Mouse (Mus musculus) stomach, postnatal 0 days (tissue): ENCODE measurements around the gene Prox1. TPM values are rescaled to one million over a fixed set of nuclear protein-coding genes. Genes with fewer than 3 reads are reported as not detected.

Experiments
- ATAC-seq: fragments of 200-750 bp; cut with Nextera tagmentation; 2 replicates; pipeline ENCODE4 v1.8.0; 2017; ENCODE audit not compliant: low FRiP score, low TSS enrichment
- DNase-seq: peaks from one replicate; pipeline ENCODE4 v3.0.0-alpha.2; 2016; ENCODE audit warnings: low spot score
- H3K27ac ChIP-seq: fragments of 300-500 bp; sonication (generic); replicated peaks from 2 replicates; pipeline ENCODE4 v1.5.1; 2014; ENCODE audit warnings: mild to moderate bottlenecking, control low read depth
- H3K27me3 ChIP-seq: fragments of 300-500 bp; sonication (generic); 2 replicates; pipeline ENCODE4 v1.6.1; 2014; ENCODE audit warnings: low read length; ENCODE audit not compliant: control insufficient read depth, insufficient read depth
- H3K36me3 ChIP-seq: fragments of 300-500 bp; sonication (generic); 2 replicates; pipeline ENCODE4 v1.6.1; 2014; ENCODE audit warnings: low read length, mixed read lengths; ENCODE audit not compliant: control insufficient read depth, insufficient read depth
- H3K4me1 ChIP-seq: fragments of 300-500 bp; sonication (generic); replicated peaks from 2 replicates; pipeline ENCODE4 v1.6.1; 2014; ENCODE audit warnings: antibody characterized with exemption; ENCODE audit not compliant: control insufficient read depth, insufficient read depth
- H3K4me2 ChIP-seq: fragments of 300-500 bp; sonication (generic); replicated peaks from 2 replicates; pipeline ENCODE4 v1.6.1; 2014; ENCODE audit warnings: low read depth, mild to moderate bottlenecking, control low read depth, moderate library complexity
- H3K4me3 ChIP-seq: fragments of 300-500 bp; sonication (generic); 2 replicates; pipeline ENCODE4 v1.5.1; 2014; ENCODE audit warnings: low read depth, low read length, control low read depth
- H3K9ac ChIP-seq: fragments of 300-500 bp; sonication (generic); 2 replicates; pipeline ENCODE4 v1.6.1; 2014; ENCODE audit warnings: mild to moderate bottlenecking, low read length, control low read depth, mixed read lengths
- H3K9me3 ChIP-seq: fragments of 300-500 bp; sonication (generic); 2 replicates; pipeline ENCODE4 v1.6.1; 2016; ENCODE audit warnings: low read length; ENCODE audit not compliant: control insufficient read depth
- CTCF ChIP-seq: IDR thresholded peaks from 2 replicates; pipeline ENCODE4 v1.5.1; 2016; ENCODE audit warnings: antibody characterized with exemption, low read depth, mild to moderate bottlenecking, moderate library complexity
- EP300 ChIP-seq: optimal IDR thresholded peaks from 2 replicates; pipeline ENCODE3; 2016; ENCODE audit warnings: antibody characterized with exemption
- WGBS: fragments of 180-500 bp; shearing (Covaris S2); extraction: QIAGEN DNeasy Blood & Tissue Kit; methylation state at CpG from one replicate; pipeline ENCODE4 v1.1.7; 2014; 5-methylcytosine and 5-hydroxymethylcytosine counted together
- polyA plus RNA-seq: library from polyadenylated mRNA; unstranded; fragments of >200 nt; fragmentation: Nextera tagmentation; extraction: Ambion mirVana; gene quantifications from 2 replicates; pipeline ENCODE4 v1.2.1, GENCODE M21; 2015

The Prox1 gene
- polyA plus RNA-seq, 1 experiment from 2014 or later: 0.40 TPM

GRCm38 (mm10) chr1:190107587-190107986, 62.9 kb downstream of the Prox1 start:
- Histone ChIP-seq H3K9me3 (no peaks in the 10 kb centered on the region), H3K36me3 (no peaks in the 10 kb centered on the region), H3K27me3 (no peaks in the 10 kb centered on the region), H3K27ac (no peak overlapping the region), H3K4me1 (no peaks in the 10 kb centered on the region; the same call in 1 of the 2 replicates), H3K9ac (no peak overlapping the region), H3K4me2 (no peak overlapping the region), H3K4me3 (no peak overlapping the region)
- DNase-seq: no peak
- ATAC-seq: no peak
- TF ChIP-seq CTCF: no peak
- TF ChIP-seq EP300: no peak
- 95% methylated on average over 1 of the region's 1 CpGs for WGBS

- no peak overlapping the region for H3K27ac ChIP-seq
- DNase-seq: peak; percentile 21
- ATAC-seq: no peak
Observed at GRCm38 (mm10) chr1:190106674-190107420, 63.7 kb downstream of the Prox1 start.

GRCm38 (mm10) chr1:190106060-190106459, 64.5 kb downstream of the Prox1 start:
- H3K27ac ChIP-seq: no peak overlapping the region
- 57% methylated on average over 5 of the region's 5 CpGs for WGBS
- no peaks in the 10 kb centered on the region for H3K36me3 ChIP-seq

More at GRCm38 (mm10) chr1:190106674-190107420, 63.7 kb downstream of the Prox1 start:
- no peaks in the 10 kb centered on the region for H3K9me3 ChIP-seq
- no peaks in the 10 kb centered on the region for H3K27me3 ChIP-seq
- H3K4me3 ChIP-seq: no peak overlapping the region
- no peak for TF ChIP-seq CTCF
- TF ChIP-seq EP300: no peak
- no peaks in the 10 kb centered on the region; the same call in 1 of the 2 replicates for H3K4me1 ChIP-seq
- no peaks in the 10 kb centered on the region for H3K36me3 ChIP-seq
- no peak overlapping the region for H3K4me2 ChIP-seq
- H3K9ac ChIP-seq: no peak overlapping the region
- 47% methylated on average over 16 of the region's 16 CpGs for WGBS

GRCm38 (mm10) chr1:190093326-190093725, 77.2 kb downstream of the Prox1 start:
- DNase-seq: no peak
- Histone ChIP-seq H3K9ac (no peak overlapping the region), H3K4me3 (no peak overlapping the region), H3K9me3 (no peaks in the 10 kb centered on the region), H3K4me1 (no peaks in the 10 kb centered on the region), H3K27ac (no peak overlapping the region), H3K4me2 (no peak overlapping the region), H3K36me3 (no peaks in the 10 kb centered on the region), H3K27me3 (no peaks in the 10 kb centered on the region)
- WGBS: 85% methylated on average over 9 of the region's 9 CpGs
- TF ChIP-seq EP300 (no peak), CTCF (no peak)
- no peak for ATAC-seq

More at GRCm38 (mm10) chr1:190106060-190106459, 64.5 kb downstream of the Prox1 start:
- H3K4me1 ChIP-seq: no peaks in the 10 kb centered on the region
- DNase-seq (no peak), ATAC-seq (no peak)
- H3K9ac ChIP-seq: no peak overlapping the region
- H3K4me3 ChIP-seq: no peak overlapping the region
- no peaks in the 10 kb centered on the region for H3K27me3 ChIP-seq
- no peak for TF ChIP-seq EP300
- no peak for TF ChIP-seq CTCF
- H3K9me3 ChIP-seq: no peaks in the 10 kb centered on the region
- no peak overlapping the region for H3K4me2 ChIP-seq

- Histone ChIP-seq H3K9ac (no peak overlapping the region), H3K36me3 (no peaks in the 10 kb centered on the region), H3K4me1 (no peaks in the 10 kb centered on the region), H3K27me3 (no peaks in the 10 kb centered on the region), H3K27ac (no peak overlapping the region), H3K4me3 (no peak overlapping the region), H3K4me2 (no peak overlapping the region), H3K9me3 (no peaks in the 10 kb centered on the region)
- 88% methylated on average over 7 of the region's 7 CpGs for WGBS
- TF ChIP-seq EP300: no peak
- TF ChIP-seq CTCF: no peak
- DNase-seq (no peak), ATAC-seq (no peak)
Observed at GRCm38 (mm10) chr1:190092076-190092475, 78.4 kb downstream of the Prox1 start.

GRCm38 (mm10) chr1:190088929-190089328, 81.6 kb downstream of the Prox1 start:
- no peak for ATAC-seq
- no peak for DNase-seq
- Histone ChIP-seq H3K4me3 (no peak overlapping the region), H3K36me3 (no peaks in the 10 kb centered on the region), H3K27me3 (no peaks in the 10 kb centered on the region), H3K4me1 (no peaks in the 10 kb centered on the region), H3K4me2 (no peak overlapping the region), H3K9me3 (no peaks in the 10 kb centered on the region), H3K9ac (no peak overlapping the region), H3K27ac (no peak overlapping the region)
- WGBS: 39% methylated on average over 2 of the region's 2 CpGs
- TF ChIP-seq EP300 (no peak), CTCF (no peak)
